18 mouse cellular contexts compared by ENCODE assay signal in genomic region chr2:19366426-19366825, GRCm38 (mm10). TPM values are rescaled to one million over a fixed set of nuclear protein-coding genes. Genes with fewer than 3 reads are reported as not detected.
DNase-seq lines count a peak whose midpoint lies in the region; ATAC-seq and TF ChIP-seq lines count a peak whose summit lies in the region.
"Had no signal": no experiment of that assay in that cellular context is flagged by ENCODE, and none has a peak within 500 bp of the region (broad histone marks: within the 10 kb centered on the region; RNA-seq: fewer than 3 reads in every experiment).

No protein-coding gene starts in this region.

- H3K36me3 ChIP-seq in hindbrain, embryonic 11.5 days (ENCODE audit: control insufficient read depth, insufficient read depth, low read length), result no peaks in the 10 kb centered on the region
- no peaks in the 10 kb centered on the region for H3K36me3 ChIP-seq in hindbrain, embryonic 16.5 days (ENCODE audit: control insufficient read depth, insufficient read depth, low read length)
- H3K36me3 ChIP-seq in neural tube, embryonic 11.5 days (ENCODE audit: control insufficient read depth, insufficient read depth, low read length), result no peaks in the 10 kb centered on the region
- no peaks in the 10 kb centered on the region for H3K36me3 ChIP-seq in neural tube, embryonic 15.5 days
- no peaks in the 10 kb centered on the region for H3K36me3 ChIP-seq in limb, embryonic 14.5 days (ENCODE audit: control insufficient read depth, insufficient read depth, low read length)
- H3K36me3 ChIP-seq: hindbrain, embryonic 13.5 days; intestine, embryonic 15.5 days; limb, embryonic 12.5 days had no signal

- peak; percentile 49 for DNase-seq in hindbrain, embryonic 11.5 days (ENCODE audit: low spot score)
- DNase-seq in neural tube, embryonic 11.5 days (ENCODE audit: low spot score), result peak; percentile 48
- DNase-seq in embryo, embryonic 11 days, result peak; percentile 54
- peak; percentile 48 for DNase-seq in limb, embryonic 14.5 days (ENCODE audit: low spot score)
- DNase-seq in frontal cortex, postnatal 36 days (ENCODE audit: low spot score in 2 of 2), result no peak
- DNase-seq: adrenal gland, adult 2 months; B cell, adult 2 months; cerebellum, adult 8-10 months; spleen, adult 18-20 months; thymus, postnatal 4 days had no signal

- no peak for TF ChIP-seq POLR2A in limb, embryonic 14.5 days (IDR thresholded peaks at IDR 0.05; ENCODE audit: borderline replicate concordance, extremely low read depth, insufficient read depth, insufficient read length)

- 17% methylated on average over 3 of the region's 3 CpGs for WGBS in hindbrain, embryonic 11.5 days
- 3% methylated on average over 3 of the region's 3 CpGs for WGBS in hindbrain, embryonic 16.5 days
- WGBS in neural tube, embryonic 11.5 days, result 18% methylated on average over 3 of the region's 3 CpGs
- WGBS in neural tube, embryonic 15.5 days, result 9% methylated on average over 3 of the region's 3 CpGs
- 20% methylated on average over 3 of the region's 3 CpGs for WGBS in limb, embryonic 14.5 days

- H3K4me3 ChIP-seq in hindbrain, embryonic 11.5 days (ENCODE audit: low read depth, low read length), result no peak overlapping the region
- no peak overlapping the region for H3K4me3 ChIP-seq in hindbrain, embryonic 16.5 days (ENCODE audit: low read length)
- no peak overlapping the region for H3K4me3 ChIP-seq in neural tube, embryonic 11.5 days (ENCODE audit: low read depth, low read length)
- no peak overlapping the region for H3K4me3 ChIP-seq in neural tube, embryonic 15.5 days (replicated peaks)
- H3K4me3 ChIP-seq in limb, embryonic 14.5 days (replicated peaks; ENCODE audit: low read length), result no peak overlapping the region
- H3K4me3 ChIP-seq: forebrain, embryonic 13.5 days; hindbrain, embryonic 13.5 days; intestine, embryonic 15.5 days; limb, embryonic 12.5 days had no signal

- ATAC-seq in hindbrain, embryonic 11.5 days (ENCODE audit: low FRiP score), result peak; percentile 56; the same call in 1 of the 2 replicates
- ATAC-seq in hindbrain, embryonic 16.5 days, result no peak
- ATAC-seq in neural tube, embryonic 11.5 days (ENCODE audit: insufficient read depth, low FRiP score, low TSS enrichment), result no peak
- no peak for ATAC-seq in neural tube, embryonic 15.5 days (ENCODE audit: low FRiP score)
- ATAC-seq in limb, embryonic 14.5 days (ENCODE audit: low FRiP score, low read depth), result peak; percentile 34; the same call in 1 of the 2 replicates
- no peak for ATAC-seq in frontal cortex, adult (ENCODE audit: low TSS enrichment)
- ATAC-seq: forebrain, embryonic 13.5 days; intestine, embryonic 15.5 days had no signal

- no peaks in the 10 kb centered on the region for H3K4me1 ChIP-seq in hindbrain, embryonic 11.5 days (replicated peaks; ENCODE audit: control insufficient read depth, insufficient read depth, low read length)
- no peaks in the 10 kb centered on the region for H3K4me1 ChIP-seq in hindbrain, embryonic 16.5 days (ENCODE audit: control insufficient read depth, insufficient read depth, low read depth, low read length)
- no peaks in the 10 kb centered on the region for H3K4me1 ChIP-seq in neural tube, embryonic 11.5 days (ENCODE audit: control insufficient read depth, insufficient read depth, low read length)
- H3K4me1 ChIP-seq in neural tube, embryonic 15.5 days, result 0 out of 2 replicates have a peak, but pooled peaks cover 4% of the 10 kb centered on the region
- H3K4me1 ChIP-seq in limb, embryonic 14.5 days (ENCODE audit: control insufficient read depth, insufficient read depth, low read length), result no peaks in the 10 kb centered on the region
- H3K4me1 ChIP-seq: forebrain, embryonic 13.5 days; hindbrain, embryonic 13.5 days; intestine, embryonic 15.5 days; limb, embryonic 12.5 days had no signal

- no peak overlapping the region for H3K9ac ChIP-seq in hindbrain, embryonic 11.5 days (ENCODE audit: low read depth, low read length)
- no peak overlapping the region for H3K9ac ChIP-seq in hindbrain, embryonic 16.5 days (ENCODE audit: low read depth, low read length)
- no peak overlapping the region for H3K9ac ChIP-seq in neural tube, embryonic 11.5 days (ENCODE audit: low read length)
- H3K9ac ChIP-seq in neural tube, embryonic 15.5 days (replicated peaks), result no peak overlapping the region
- H3K9ac ChIP-seq in limb, embryonic 14.5 days (ENCODE audit: low read depth, low read length, severe bottlenecking), result no peak overlapping the region
- H3K9ac ChIP-seq: forebrain, embryonic 13.5 days; hindbrain, embryonic 13.5 days; intestine, embryonic 15.5 days; limb, embryonic 12.5 days; liver, embryonic 14.5 days had no signal

- no peaks in the 10 kb centered on the region for H3K27me3 ChIP-seq in hindbrain, embryonic 11.5 days (ENCODE audit: control insufficient read depth, insufficient read depth, low read length)
- H3K27me3 ChIP-seq in hindbrain, embryonic 16.5 days (replicated peaks; ENCODE audit: control insufficient read depth, insufficient read depth, low read length), result no peaks in the 10 kb centered on the region
- H3K27me3 ChIP-seq in neural tube, embryonic 11.5 days (ENCODE audit: control insufficient read depth, insufficient read depth, low read length), result no peaks in the 10 kb centered on the region
- H3K27me3 ChIP-seq in neural tube, embryonic 15.5 days (replicated peaks), result peaks cover 4% of the 10 kb centered on the region; the same call in 1 of the 2 replicates
- no peaks in the 10 kb centered on the region for H3K27me3 ChIP-seq in limb, embryonic 14.5 days (ENCODE audit: control insufficient read depth, insufficient read depth, low read length)
- H3K27me3 ChIP-seq: forebrain, embryonic 13.5 days; hindbrain, embryonic 13.5 days; intestine, embryonic 15.5 days; limb, embryonic 12.5 days had no signal

- H3K4me2 ChIP-seq in hindbrain, embryonic 11.5 days (replicated peaks; ENCODE audit: low read depth, low read length), result no peak overlapping the region
- no peak overlapping the region for H3K4me2 ChIP-seq in hindbrain, embryonic 16.5 days (ENCODE audit: low read length)
- no peak overlapping the region for H3K4me2 ChIP-seq in neural tube, embryonic 11.5 days (ENCODE audit: low read depth)
- no peak overlapping the region for H3K4me2 ChIP-seq in neural tube, embryonic 15.5 days
- no peak overlapping the region for H3K4me2 ChIP-seq in limb, embryonic 14.5 days (replicated peaks; ENCODE audit: low read depth, low read length, severe bottlenecking)
- H3K4me2 ChIP-seq: forebrain, embryonic 13.5 days; hindbrain, embryonic 13.5 days; intestine, embryonic 15.5 days; limb, embryonic 12.5 days had no signal

- no peak overlapping the region for H3K27ac ChIP-seq in hindbrain, embryonic 11.5 days (ENCODE audit: low read depth, low read length)
- H3K27ac ChIP-seq in hindbrain, embryonic 16.5 days (ENCODE audit: low read depth, low read length), result no peak overlapping the region
- no peak overlapping the region for H3K27ac ChIP-seq in neural tube, embryonic 11.5 days (ENCODE audit: low read depth, low read length)
- no peak overlapping the region for H3K27ac ChIP-seq in neural tube, embryonic 15.5 days (replicated peaks)
- no peak overlapping the region for H3K27ac ChIP-seq in limb, embryonic 14.5 days (replicated peaks; ENCODE audit: low read depth, low read length)
- H3K27ac ChIP-seq: forebrain, embryonic 13.5 days; hindbrain, embryonic 13.5 days; intestine, embryonic 15.5 days; limb, embryonic 12.5 days; liver, embryonic 14.5 days had no signal

- no peaks in the 10 kb centered on the region for H3K9me3 ChIP-seq in hindbrain, embryonic 11.5 days (ENCODE audit: control insufficient read depth, low read length)
- no peaks in the 10 kb centered on the region for H3K9me3 ChIP-seq in hindbrain, embryonic 16.5 days (ENCODE audit: control insufficient read depth, low read length)
- no peaks in the 10 kb centered on the region for H3K9me3 ChIP-seq in neural tube, embryonic 11.5 days (ENCODE audit: control insufficient read depth, low read length)
- no peaks in the 10 kb centered on the region for H3K9me3 ChIP-seq in neural tube, embryonic 15.5 days (replicated peaks)
- no peaks in the 10 kb centered on the region for H3K9me3 ChIP-seq in limb, embryonic 14.5 days (ENCODE audit: control insufficient read depth, low read length)
- H3K9me3 ChIP-seq: forebrain, embryonic 13.5 days; hindbrain, embryonic 13.5 days; intestine, embryonic 15.5 days had no signal

RNA-seq across cellular contexts. Expression of gene Msrb2, which starts 4.8 kb away (rescaled TPM):
- 13.6 and 14.8 TPM in 2 replicates for polyA plus RNA-seq in hindbrain, embryonic 11.5 days (2014; fragmentation: Nextera tagmentation; extraction: Ambion mirVana)
- polyA plus RNA-seq in hindbrain, embryonic 16.5 days (2015; fragmentation: Nextera tagmentation; extraction: Ambion mirVana), result 10.5 and 12.9 TPM in 2 replicates
- 13.3 and 14.6 TPM in 2 replicates for polyA plus RNA-seq in neural tube, embryonic 11.5 days (2014; fragmentation: Nextera tagmentation; extraction: Ambion mirVana)
- 12.1 and 16.5 TPM in 2 replicates for polyA plus RNA-seq in neural tube, embryonic 15.5 days (2015; fragmentation: Nextera tagmentation; extraction: Ambion mirVana)
- 22.3 and 23.7 TPM in 2 replicates for polyA plus RNA-seq in limb, embryonic 14.5 days (2012; rRNA removed)
- polyA plus RNA-seq in limb, embryonic 14.5 days (2014; fragmentation: Nextera tagmentation; extraction: Ambion mirVana), result 25.1 and 25.6 TPM in 2 replicates

Comparison
In these comparisons a context has a peak if more than half of its experiments do, and no peak if none do; other contexts are left out.
1. ATAC-seq: peak in hindbrain, embryonic 11.5 days (single experiment) and limb, embryonic 14.5 days (single experiment); none in hindbrain, embryonic 16.5 days (single experiment), neural tube, embryonic 11.5 days (single experiment), neural tube, embryonic 15.5 days (single experiment) and frontal cortex, adult (single experiment).
2. DNase-seq: peak in hindbrain, embryonic 11.5 days (single experiment), neural tube, embryonic 11.5 days (single experiment), embryo, embryonic 11 days (single experiment) and limb, embryonic 14.5 days (single experiment); none in frontal cortex, postnatal 36 days (0 of 2).